Mouse (Mus musculus): Measurements from ENCODE around the gene Ssr2.

The Ssr2 gene

DNA sequence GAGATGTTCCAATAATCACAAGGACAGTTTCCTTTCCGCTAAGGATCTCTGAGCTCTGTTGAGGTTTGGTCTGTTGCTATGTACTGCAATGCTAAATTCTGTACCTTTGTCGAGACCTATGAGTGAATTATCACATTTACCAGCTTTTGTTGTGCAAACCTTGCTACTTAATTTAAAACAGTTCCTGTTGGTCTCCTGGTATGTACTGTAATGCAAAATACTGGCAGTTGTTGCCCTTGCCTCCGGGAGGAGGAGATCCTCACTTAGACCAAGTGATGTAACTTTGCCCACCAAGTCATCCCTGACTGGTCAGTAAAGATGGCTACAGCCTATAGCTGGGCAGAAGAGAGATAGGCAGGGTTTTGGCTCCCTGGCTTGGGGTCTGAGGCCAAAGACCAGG lies at the start of gene Ssr2:
Gene Ssr2 (plus strand): TSS at position 337 of the 400 bp plus-strand sequence.
- no peak for DNase-seq (ENCODE audit: extremely low spot score, low read depth, low spot score)

DNA sequence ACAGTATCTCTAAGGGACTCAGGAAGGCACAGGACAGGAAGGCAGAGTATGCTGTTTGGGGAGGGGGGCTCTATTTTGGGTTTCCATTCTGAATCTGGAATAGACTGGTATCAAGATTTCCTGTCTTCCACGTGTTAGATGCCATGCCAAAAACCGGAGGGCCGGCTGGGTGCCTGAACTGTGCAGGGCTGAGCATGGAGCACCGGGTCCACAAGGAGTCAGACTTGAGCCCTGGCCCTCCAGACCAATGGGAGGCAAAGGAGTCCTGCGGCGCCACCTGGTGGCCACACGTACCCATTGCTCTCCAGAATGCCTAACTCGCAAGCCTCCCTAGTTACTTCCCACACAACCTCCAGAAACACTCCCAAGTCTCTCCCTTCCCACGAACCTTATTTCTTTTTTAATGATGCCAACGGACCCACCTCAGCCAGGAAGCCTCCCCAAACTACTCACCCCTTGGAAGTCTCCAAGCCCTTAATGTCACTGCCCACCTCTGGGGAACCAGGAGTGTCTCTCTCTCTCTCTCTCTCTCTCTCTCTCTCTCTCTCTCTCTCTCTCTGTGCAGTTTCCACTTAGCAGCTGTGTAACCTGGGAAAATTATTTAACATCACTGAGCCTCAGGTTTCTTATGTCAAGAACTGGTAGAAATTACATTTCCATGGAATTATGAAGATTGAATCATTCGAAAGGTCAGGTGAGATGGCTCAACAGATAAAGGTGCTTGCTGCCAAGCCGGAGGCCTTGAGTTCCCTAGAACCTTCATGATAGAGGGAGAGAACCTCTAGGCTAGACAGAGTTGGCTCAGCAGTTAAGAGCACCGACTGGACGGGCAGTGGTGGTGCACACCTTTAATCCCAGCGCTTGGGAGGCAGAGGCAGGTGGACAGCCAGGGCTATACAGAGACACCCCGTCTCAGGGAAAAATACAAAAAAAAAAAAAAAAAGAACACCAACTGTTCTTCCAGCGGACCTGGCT lies 49.2 kb upstream of the Ssr2 start:
- peak; percentile 90 for DNase-seq (ENCODE audit: extremely low spot score, low read depth, low spot score)

DNA sequence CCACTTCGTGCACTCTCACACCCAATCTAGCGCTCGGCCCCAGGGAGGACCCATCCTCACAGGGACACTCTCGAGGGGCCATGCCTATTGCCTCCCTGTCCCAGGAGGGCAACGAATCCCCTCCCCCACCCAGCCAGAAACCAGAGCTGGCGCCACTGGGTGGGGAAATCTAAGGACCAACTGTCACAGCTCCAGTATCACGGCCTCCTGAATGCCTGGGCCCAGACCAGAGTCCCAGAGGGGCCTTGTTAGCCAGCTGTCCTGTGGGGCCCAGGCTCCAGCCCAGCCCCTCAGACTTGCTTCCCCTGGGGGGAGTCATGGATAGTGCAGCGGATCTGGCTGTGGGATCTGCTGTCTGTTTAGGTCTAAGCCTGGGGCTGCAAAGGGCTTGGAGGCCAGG lies 48.1 kb upstream of the Ssr2 start:
- DNase-seq (ENCODE audit: extremely low spot score, low read depth, low spot score): no peak

DNA sequence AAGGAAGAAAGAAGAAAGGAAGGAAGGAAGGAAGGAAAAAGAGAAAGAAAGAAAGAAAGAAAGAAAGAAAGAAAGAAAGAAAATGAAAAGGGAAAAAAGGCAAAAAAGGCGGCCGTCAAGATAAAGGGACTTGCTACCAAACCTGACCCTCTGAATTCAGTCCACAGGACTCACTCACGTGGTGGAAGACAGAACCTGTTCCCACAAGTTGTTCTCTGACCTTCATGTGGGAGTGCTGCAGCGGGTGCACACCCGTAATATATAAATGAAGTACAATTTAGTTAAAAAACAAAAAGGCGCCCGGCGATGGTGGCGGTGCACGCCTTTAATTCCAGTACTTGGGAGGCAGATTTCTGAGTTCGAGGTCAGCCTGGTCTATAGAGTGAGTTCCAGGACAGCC lies 47.0 kb upstream of the Ssr2 start:
- no peak for DNase-seq (ENCODE audit: extremely low spot score, low read depth, low spot score)

DNA sequence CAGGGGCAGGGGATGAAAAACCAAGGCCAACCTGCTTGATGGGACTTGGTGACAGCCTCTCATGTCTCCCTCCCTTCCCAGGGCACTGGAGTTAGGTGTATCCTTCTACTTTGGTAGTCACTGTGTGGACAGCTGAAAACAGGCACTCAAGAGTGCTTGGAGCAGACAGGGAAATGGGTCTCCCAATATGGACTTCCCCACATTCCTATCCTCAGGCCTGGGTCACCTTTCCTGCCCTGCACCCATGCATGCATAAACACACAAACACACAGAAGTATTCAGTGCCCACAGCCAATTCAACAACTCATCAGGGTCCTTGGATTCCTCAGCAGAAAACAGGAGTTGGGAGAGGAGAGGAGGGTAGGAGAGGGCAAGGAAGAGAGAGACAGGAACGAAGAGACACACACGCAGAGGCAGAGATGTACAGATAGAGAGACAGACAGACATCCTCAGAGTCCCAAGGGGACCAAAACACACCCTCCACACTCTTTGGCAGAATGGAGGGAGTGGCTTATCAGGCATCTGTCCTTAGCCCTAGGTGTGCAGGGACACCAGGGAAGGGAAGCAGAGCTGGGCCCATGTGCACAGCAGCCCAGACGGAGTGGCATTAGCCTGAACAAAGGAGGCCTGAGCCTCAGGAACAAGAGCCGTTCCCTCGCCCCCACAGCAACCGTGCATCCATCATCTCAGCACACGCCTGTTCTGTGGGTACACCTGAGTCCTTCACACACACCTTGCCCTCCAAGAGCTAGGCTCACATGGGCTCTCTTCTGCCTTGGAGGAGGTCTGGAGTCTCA lies 46.3 kb upstream of the Ssr2 start:
- DNase-seq (ENCODE audit: extremely low spot score, low read depth, low spot score): no peak

DNA sequence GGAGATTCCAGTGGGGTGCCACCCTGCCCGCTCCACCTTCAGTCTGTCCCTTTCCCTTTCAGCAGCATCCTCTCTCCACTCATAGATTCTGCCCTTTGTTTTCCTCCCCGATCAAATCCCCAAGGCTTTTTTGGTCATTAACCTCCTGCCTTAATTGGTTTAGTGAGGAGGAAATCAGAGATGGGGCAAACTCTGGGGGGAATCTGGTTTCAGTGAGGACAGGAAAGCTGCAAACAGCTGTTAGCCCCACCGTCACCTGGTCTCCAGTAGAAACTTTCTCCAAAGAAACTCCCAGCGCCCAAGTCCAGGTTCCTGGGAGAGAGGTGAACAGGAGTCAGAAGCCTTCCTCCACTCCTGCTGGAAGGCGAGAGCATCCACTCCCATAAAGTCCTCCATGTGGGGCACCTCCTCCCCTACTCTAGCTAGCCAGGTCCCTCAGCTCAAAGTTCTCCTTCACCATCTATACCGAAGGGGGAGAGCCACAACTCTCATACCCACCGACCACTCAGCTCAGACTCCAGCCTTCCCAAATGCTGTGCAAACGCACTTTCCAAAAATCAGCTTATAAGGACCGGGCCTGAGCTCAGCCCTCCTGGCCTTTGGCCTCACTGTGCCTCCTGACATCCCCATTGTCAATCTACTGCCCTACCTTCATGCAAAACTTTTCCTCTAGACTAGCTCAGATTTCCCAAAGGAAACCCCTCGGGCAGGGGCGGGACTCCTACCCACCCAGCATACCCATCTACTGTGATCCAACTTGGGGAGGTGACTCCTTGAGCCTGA lies 45.4 kb upstream of the Ssr2 start:
- no peak for DNase-seq (ENCODE audit: extremely low spot score, low read depth, low spot score)

DNA sequence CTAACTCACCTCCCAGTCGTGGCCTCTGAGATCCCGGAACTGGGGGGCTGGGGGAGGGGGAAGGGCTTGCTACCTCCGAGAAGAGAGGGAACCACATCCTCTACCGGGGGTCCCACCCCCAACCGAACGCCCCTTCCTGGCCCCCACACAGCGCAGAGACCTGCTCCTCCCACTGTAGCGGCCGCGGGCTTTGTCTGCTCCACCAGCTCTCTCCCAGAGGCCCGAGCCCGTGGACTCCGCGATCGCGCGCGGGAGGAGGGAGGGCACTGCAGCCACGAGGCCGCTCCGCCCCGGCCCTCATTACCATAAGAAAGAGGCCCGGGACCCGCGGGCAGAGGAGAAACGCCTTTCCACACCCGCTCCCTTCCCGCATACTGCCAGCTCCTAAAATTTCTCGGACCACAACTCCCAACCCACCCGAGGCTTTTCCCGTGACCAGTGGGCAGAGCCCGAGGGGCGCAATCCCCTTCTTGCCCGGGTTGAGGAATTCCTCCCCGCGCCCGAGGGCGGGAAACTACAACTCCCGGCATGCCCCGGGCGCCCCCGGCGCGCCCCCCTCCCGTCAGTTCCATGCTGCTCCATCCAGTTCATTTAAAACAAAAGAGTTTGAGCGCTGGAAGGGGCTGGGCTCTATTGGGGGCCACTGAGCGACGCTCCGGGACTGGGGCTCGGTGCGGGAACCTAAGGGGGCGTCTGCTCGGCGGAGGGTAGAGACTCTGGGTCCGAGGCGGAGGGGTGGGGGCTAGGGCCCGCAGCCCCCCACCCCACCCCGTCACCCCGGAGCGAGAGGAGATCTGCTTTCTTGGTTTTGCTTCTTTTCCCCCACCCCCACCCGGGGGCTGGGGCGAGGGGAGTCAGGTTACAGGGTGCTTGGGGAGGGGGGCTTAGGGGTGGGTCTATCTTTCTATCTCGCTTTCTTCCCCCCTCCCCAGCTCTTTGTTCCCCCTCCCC lies 44.1 kb upstream of the Ssr2 start:
- DNase-seq (ENCODE audit: extremely low spot score, low read depth, low spot score): no peak

DNA sequence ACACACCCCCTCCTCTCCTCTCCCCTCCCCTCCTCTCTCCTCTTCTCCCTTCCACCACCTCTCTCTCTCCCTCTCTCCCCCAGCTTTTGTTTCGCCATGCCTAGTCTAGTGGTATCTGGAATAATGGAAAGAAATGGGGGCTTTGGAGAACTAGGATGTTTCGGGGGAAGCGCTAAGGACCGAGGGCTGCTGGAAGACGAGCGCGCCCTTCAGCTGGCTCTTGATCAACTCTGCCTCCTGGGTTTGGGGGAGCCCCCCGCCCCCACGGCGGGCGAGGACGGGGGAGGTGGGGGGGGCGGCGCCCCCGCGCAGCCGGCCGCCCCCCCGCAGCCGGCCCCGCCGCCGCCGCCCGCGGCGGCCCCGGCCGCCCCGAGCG lies 43.4 kb upstream of the Ssr2 start, which contains the start of gene Mex3a:
Gene Mex3a (plus strand): TSS at position 97 of the 376 bp plus-strand sequence.
- DNase-seq (ENCODE audit: extremely low spot score, low read depth, low spot score): no peak

DNA sequence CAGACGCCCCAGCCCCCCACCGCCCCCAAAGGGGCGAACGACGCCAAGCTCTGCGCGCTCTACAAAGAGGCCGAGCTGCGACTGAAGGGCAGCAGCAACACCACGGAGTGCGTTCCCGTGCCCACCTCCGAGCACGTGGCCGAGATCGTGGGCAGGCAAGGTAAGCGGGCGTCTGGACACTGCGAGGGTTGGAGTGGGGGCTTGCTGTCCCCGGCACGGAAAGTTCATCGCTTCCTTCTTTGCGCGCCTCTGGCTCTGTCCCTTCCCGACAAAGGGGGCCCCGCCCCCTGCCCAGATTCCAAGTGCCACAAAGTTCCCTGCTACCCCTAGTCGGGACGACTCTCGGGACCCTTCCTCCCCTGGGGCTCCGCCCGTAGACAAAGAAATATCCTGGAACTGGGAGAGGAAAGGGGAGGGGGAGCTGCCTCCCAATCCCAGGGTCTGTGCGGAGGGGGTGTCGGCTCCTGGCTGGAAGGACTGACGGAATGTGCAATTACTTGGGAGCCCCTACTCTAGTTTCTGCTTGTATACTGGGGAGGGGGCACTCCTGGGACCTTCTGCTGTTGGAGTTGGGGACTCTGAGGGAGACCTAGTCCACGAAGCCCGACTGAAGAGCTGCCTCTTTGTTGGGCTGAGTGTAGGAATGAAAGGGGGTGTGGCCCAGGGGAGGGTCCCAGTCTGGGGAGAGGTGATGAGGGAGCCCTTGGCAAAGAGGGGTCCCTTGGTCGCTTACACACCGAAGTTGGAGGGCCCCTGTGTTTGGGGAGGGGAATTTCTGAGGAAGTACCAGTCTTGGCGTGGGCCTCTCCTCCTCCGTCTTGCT lies 42.8 kb upstream of the Ssr2 start:
- DNase-seq (ENCODE audit: extremely low spot score, low read depth, low spot score): no peak

DNA sequence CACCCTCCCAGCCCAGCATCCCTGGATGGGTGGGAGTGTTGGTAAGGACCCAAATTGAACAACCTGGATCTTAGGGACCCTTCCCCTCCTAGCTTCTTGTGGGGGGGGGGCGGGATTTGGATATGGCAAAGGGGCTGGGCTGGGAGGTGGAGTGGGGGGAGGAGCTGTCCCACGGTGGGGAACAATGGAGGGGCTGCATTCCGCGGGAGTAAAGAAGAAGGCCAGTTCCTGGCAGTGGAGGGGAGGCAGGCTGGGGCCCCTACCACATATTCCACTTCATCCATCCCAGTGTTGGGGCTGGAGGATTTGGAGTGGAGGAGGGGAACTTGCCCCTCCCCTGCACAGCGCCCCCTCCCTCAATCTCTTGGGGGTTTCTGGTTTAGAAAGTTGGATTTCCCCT lies 42.0 kb upstream of the Ssr2 start:
- DNase-seq (ENCODE audit: extremely low spot score, low read depth, low spot score): no peak

DNA sequence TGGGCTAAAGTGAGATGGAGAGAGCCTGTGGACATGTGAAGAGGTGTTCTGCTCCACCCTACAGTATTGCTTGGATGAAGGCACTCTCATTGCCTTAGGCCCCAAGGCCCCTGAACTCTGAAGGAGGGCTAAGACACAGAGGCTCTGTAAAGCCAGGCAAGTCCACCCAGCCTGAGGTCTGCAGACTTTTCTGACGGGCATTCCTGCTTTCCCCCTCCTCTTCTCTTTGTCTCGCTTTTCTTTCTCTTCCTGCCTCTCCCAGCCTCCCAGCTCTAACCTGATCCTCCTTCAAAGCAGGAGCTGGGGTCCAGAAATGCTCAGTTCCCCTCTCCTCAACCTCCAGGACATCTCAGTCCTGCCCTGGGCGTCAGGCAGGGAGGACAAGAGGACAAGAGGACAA lies 40.7 kb upstream of the Ssr2 start:
- DNase-seq (ENCODE audit: extremely low spot score, low read depth, low spot score): no peak

DNA sequence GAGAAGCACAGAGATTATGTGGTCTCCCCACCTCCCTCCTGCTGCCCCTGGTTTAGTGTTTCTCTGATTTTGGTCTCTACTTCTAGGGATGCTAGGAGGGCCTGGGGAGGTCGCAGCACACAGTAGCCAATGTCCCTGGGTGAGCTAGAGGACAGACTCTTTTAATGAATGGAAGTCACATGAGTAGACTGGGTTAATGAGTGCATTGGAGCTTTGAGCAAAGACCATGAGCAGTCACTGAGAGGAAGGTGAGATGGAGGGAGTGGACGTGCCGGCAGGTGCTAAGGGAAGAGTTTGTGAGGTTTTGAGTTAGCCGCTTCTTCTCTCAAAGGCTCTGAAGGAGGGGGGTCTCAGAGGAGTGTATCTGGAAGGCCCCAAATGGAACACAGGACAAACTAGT lies 40.1 kb upstream of the Ssr2 start:
- no peak for DNase-seq (ENCODE audit: extremely low spot score, low read depth, low spot score)

DNA sequence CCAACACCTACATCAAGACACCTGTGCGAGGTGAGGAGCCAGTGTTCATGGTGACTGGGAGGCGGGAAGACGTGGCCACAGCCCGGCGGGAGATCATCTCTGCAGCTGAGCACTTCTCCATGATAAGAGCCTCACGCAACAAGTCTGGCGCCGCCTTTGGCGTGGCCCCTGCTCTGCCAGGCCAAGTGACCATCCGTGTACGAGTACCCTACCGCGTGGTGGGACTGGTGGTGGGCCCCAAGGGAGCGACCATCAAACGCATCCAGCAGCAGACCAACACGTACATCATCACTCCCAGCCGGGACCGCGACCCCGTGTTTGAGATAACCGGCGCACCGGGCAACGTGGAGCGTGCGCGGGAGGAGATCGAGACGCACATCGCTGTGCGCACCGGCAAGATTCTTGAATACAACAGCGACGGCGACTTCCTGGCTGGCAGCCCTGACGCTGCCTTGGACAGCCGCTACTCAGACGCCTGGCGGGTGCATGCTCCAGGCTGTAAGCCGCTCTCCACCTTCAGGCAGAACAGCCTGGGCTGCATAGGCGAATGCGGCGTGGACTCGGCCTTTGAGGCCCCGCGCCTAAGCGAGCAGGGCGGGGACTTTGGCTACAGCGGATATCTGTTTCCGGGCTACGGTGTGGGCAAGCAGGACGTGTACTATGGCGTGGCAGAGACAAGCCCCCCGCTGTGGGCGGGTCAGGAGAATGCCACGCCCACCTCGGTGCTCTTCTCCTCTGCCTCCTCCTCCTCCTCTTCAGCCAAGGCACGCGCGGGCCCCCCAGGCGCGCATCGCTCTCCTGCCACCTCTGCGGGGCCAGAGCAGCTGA lies 39.4 kb upstream of the Ssr2 start:
- no peak for DNase-seq (ENCODE audit: extremely low spot score, low read depth, low spot score)

DNA sequence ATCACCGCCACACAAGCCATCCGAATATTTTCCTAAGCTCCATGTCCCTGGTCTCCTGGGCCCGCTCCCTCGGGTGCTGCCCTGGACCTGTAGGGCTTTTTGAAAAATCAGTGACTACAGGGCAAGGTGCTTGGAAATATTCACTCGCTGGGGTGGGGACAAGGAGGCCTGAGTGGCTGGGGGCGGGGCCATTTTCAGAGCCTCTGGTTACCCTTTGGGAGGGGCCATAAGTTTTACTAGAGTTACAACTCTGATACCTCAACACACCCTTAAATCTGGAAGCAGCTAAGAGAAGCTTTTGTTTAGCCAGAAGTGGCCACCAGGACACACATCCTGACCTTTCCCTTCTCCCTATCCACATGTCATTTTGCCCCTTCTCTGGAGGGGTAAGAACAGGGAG lies 38.5 kb upstream of the Ssr2 start:
- no peak for DNase-seq (ENCODE audit: extremely low spot score, low read depth, low spot score)

DNA sequence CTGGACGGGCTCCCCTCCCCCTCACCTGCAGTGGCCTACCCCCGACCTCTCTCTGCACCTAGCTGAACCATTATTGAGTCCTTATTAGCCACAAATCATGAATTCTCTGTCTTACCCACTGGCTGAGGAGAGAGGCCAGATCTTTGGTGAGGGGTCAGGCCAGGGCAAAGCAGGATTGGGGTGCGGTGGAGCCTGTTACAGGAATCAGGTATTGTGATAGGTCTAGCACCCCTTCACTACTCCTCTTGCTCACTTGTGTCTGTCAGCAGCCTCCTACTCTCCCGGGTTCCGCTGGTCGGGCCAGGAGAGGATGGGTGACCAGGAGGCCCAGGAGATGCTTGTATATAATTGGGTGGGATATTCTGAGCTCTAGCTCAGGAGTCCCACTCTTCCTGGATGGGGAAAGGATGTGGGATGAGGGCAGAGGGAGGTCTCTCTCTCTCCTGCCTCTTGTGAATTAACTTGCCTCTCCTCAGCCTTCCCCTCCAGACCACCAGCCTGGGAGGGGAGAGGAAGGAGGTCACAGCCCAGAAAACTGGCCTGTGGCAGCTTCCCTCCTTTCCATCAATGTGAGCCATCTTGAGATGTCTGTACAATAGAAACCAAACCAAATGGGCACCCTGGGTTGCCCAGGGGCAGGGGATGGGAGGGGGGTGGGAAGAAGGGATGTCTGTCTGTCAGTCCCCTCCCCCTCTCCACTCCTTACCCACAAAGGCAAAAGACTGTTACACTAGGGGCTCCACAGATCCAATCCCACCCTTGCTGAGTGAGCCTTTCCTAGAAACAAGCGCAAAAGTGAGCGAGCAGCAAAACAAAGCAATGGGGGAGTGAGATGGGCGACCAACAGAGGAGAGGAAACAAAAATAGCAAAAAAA lies 37.2 kb upstream of the Ssr2 start:
- no peak for DNase-seq (ENCODE audit: extremely low spot score, low read depth, low spot score)

DNA sequence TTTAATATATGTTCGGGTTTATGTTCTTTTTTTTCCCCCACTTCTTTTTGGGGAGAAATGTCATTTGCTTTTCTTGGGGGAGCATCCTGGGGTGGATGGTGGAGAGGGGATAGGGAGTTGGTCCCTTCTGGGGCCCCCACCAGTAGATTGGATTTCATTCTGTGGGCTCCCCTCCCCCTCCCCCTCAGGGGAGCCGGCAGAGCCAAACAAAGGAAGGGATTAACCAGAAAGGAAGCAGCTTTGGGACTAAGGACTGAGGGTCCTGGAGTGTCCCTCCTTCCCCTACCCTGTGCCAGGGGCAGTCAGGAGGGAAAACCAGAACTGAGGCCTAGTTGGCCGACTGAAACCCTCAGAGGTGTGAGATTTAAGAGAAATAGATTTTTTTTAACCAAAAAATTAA lies 36.3 kb upstream of the Ssr2 start:
- no peak for DNase-seq (ENCODE audit: extremely low spot score, low read depth, low spot score)

DNA sequence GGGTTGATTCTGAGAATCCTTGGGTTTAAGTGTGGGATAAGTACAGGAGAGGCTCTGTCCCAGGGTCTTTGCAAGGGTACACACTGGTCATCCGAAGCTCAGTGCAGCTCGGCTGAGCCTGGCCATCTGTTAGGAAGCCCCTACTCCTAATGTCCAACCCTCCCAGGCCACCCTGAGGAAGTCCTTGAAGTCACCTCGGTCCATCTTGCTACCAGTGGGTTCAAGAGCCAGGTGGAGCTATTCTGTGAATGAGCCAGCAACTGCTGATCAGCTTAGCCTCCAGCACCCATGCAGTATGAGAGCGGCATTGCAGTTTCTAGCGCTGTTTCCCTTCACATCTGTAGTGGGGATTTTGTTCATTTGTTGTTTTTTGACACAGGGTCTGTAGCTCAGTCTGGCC lies 35.6 kb upstream of the Ssr2 start:
- DNase-seq (ENCODE audit: extremely low spot score, low read depth, low spot score): no peak
